Mouse (Mus musculus): ENCODE results near the gene A2ml1.

The A2ml1 gene

GRCm38 (mm10) chr6:128554049-128554448 lies 27.4 kb downstream of the A2ml1 start:
- in situ Hi-C loops (cut with MboI, MseI), result no loop called here

- in situ Hi-C loops (cut with MboI, MseI), result no loop called here
Observed at GRCm38 (mm10) chr6:128549463-128550452, 31.6 kb downstream of the A2ml1 start.

GRCm38 (mm10) chr6:128548532-128548931 lies 32.9 kb downstream of the A2ml1 start:
- in situ Hi-C loops (cut with MboI, MseI), result no loop called here

- in situ Hi-C loops (cut with MboI, MseI), result no loop called here
Observed at GRCm38 (mm10) chr6:128545402-128545801, 36.0 kb downstream of the A2ml1 start.

GRCm38 (mm10) chr6:128543226-128543625 lies 38.2 kb downstream of the A2ml1 start:
- in situ Hi-C loops (cut with MboI, MseI), result no loop called here

GRCm38 (mm10) chr6:128535250-128535649 lies 46.2 kb downstream of the A2ml1 start:
- in situ Hi-C loops (cut with MboI, MseI), result no loop called here

- in situ Hi-C loops (cut with MboI, MseI), result no loop called here
Observed at GRCm38 (mm10) chr6:128533296-128533695, 48.1 kb downstream of the A2ml1 start.

GRCm38 (mm10) chr6:128532701-128533100 lies 48.7 kb downstream of the A2ml1 start:
- in situ Hi-C loops (cut with MboI, MseI), result no loop called here

- in situ Hi-C loops (cut with MboI, MseI), result no loop called here
Observed at GRCm38 (mm10) chr6:128528491-128528890, 52.9 kb downstream of the A2ml1 start.

GRCm38 (mm10) chr6:128527110-128527509 lies 54.3 kb downstream of the A2ml1 start:
- in situ Hi-C loops (cut with MboI, MseI), result no loop called here

GRCm38 (mm10) chr6:128526601-128527000 lies 54.8 kb downstream of the A2ml1 start, which contains the start of gene Pzp:
TSS of gene Pzp (minus strand) at chr6:128526720.
- in situ Hi-C loops (cut with MboI, MseI), result no loop called here

- in situ Hi-C loops (cut with MboI, MseI), result no loop called here
Observed at GRCm38 (mm10) chr6:128525801-128526200, 55.6 kb downstream of the A2ml1 start.

GRCm38 (mm10) chr6:128523360-128523759 lies 58.0 kb downstream of the A2ml1 start:
- in situ Hi-C loops (cut with MboI, MseI), result no loop called here

- in situ Hi-C loops (cut with MboI, MseI), result no loop called here
Observed at GRCm38 (mm10) chr6:128519159-128519558, 62.2 kb downstream of the A2ml1 start.

- in situ Hi-C loops (cut with MboI, MseI), result no loop called here
Observed at GRCm38 (mm10) chr6:128505676-128506236, 75.7 kb downstream of the A2ml1 start.

GRCm38 (mm10) chr6:128504743-128505142 lies 76.7 kb downstream of the A2ml1 start:
- in situ Hi-C loops (cut with MboI, MseI), result no loop called here

GRCm38 (mm10) chr6:128495346-128495745 lies 86.1 kb downstream of the A2ml1 start:
- in situ Hi-C loops (cut with MboI, MseI), result no loop called here

- in situ Hi-C loops (cut with MboI, MseI), result no loop called here
Observed at GRCm38 (mm10) chr6:128494646-128495331, 86.6 kb downstream of the A2ml1 start.

- in situ Hi-C loops (cut with MboI, MseI), result no loop called here
Observed at GRCm38 (mm10) chr6:128491916-128492315, 89.5 kb downstream of the A2ml1 start.

GRCm38 (mm10) chr6:128490141-128490540 lies 91.3 kb downstream of the A2ml1 start:
- in situ Hi-C loops (cut with MboI, MseI), result no loop called here
